Comparison of ENCODE assay signal across 14 mouse cellular contexts in the genomic region with DNA sequence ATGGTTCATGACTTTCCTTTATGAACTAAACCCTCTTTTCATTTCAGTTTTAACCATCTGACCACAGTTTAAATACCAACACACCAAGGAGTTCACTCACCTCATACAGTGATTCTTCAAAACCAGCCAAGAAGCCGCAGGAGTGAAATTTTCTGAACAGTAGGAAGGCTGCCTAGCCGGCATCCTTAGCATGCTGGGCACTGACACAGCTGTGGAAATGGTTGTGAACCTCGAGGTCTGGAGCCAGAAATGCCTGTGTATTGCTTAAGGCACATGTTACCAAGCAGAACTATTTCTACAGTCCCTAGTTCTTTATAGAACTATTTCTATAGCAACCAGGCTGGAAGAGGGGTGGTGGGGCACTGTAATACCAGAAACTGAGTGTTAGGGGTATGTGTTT.
DNase-seq lines count a peak whose midpoint lies in the region; ATAC-seq and TF ChIP-seq lines count a peak whose summit lies in the region.
"Had no signal": no experiment of that assay in that cellular context is flagged by ENCODE, and none has a peak within 500 bp of the region (broad histone marks: within the 10 kb centered on the region; RNA-seq: fewer than 3 reads in every experiment).

No protein-coding gene starts in this region.

- H3K4me2 ChIP-seq in forebrain, postnatal 0 days (ENCODE audit: low read depth): no peak overlapping the region
- no peak overlapping the region for H3K4me2 ChIP-seq in forebrain, embryonic 13.5 days
- H3K4me2 ChIP-seq in neural tube, embryonic 15.5 days: no peak overlapping the region
- H3K4me2 ChIP-seq: limb, embryonic 12.5 days had no signal

- no peaks in the 10 kb centered on the region for H3K27me3 ChIP-seq in forebrain, postnatal 0 days (ENCODE audit: insufficient read depth, low read length)
- peaks cover 69% of the 10 kb centered on the region for H3K27me3 ChIP-seq in forebrain, embryonic 13.5 days
- H3K27me3 ChIP-seq in neural tube, embryonic 15.5 days (replicated peaks): no peaks in the 10 kb centered on the region
- H3K27me3 ChIP-seq: limb, embryonic 12.5 days had no signal

- no peaks in the 10 kb centered on the region for H3K9me3 ChIP-seq in forebrain, postnatal 0 days (ENCODE audit: low read length)
- H3K9me3 ChIP-seq in forebrain, embryonic 13.5 days (replicated peaks): no peaks in the 10 kb centered on the region
- no peaks in the 10 kb centered on the region for H3K9me3 ChIP-seq in neural tube, embryonic 15.5 days (replicated peaks)
- H3K9me3 ChIP-seq: forebrain, embryonic 10.5 days; limb, embryonic 12.5 days had no signal

- ATAC-seq in forebrain, postnatal 0 days: peak; percentile 36
- ATAC-seq in forebrain, embryonic 13.5 days: no peak
- ATAC-seq in neural tube, embryonic 15.5 days (ENCODE audit: low FRiP score): peak; percentile 59

- intact Hi-C loops in left cerebral cortex, postnatal 4 days (cut with DNase I): no loop called here

- no peak for TF ChIP-seq CTCF in forebrain, postnatal 0 days (IDR thresholded peaks at IDR 0.05; ENCODE audit: low read depth)

- no peaks in the 10 kb centered on the region for H3K36me3 ChIP-seq in forebrain, postnatal 0 days (ENCODE audit: insufficient read depth)
- no peaks in the 10 kb centered on the region for H3K36me3 ChIP-seq in forebrain, embryonic 13.5 days (ENCODE audit: poor library complexity, severe bottlenecking)
- no peaks in the 10 kb centered on the region for H3K36me3 ChIP-seq in neural tube, embryonic 15.5 days
- H3K36me3 ChIP-seq: forebrain, embryonic 10.5 days; limb, embryonic 12.5 days had no signal

- WGBS in forebrain, postnatal 0 days: 48% methylated on average over 3 of the region's 3 CpGs
- 59% methylated on average over 3 of the region's 3 CpGs for WGBS in forebrain, embryonic 13.5 days
- 50% methylated on average over 3 of the region's 3 CpGs for WGBS in neural tube, embryonic 15.5 days

- H3K27ac ChIP-seq in forebrain, postnatal 0 days (ENCODE audit: low read depth, low read length): no peak overlapping the region
- H3K27ac ChIP-seq in forebrain, embryonic 13.5 days: no peak overlapping the region
- H3K27ac ChIP-seq in neural tube, embryonic 15.5 days (replicated peaks): 0 out of 2 replicates have a peak overlapping the region, but pooled peaks have one; percentile 4
- H3K27ac ChIP-seq: forebrain, embryonic 10.5 days; gastrocnemius, adult 2 months; limb, embryonic 12.5 days had no signal

- H3K4me3 ChIP-seq in forebrain, postnatal 0 days (ENCODE audit: low read depth, low read length): no peak overlapping the region
- H3K4me3 ChIP-seq in forebrain, embryonic 13.5 days: no peak overlapping the region
- no peak overlapping the region for H3K4me3 ChIP-seq in neural tube, embryonic 15.5 days (replicated peaks)
- H3K4me3 ChIP-seq: forebrain, embryonic 10.5 days; gastrocnemius, adult 2 months; limb, embryonic 12.5 days had no signal

- no peak overlapping the region for H3K9ac ChIP-seq in forebrain, postnatal 0 days
- no peak overlapping the region for H3K9ac ChIP-seq in forebrain, embryonic 13.5 days
- H3K9ac ChIP-seq in neural tube, embryonic 15.5 days (replicated peaks): no peak overlapping the region
- H3K9ac ChIP-seq: limb, embryonic 12.5 days had no signal

- no peaks in the 10 kb centered on the region for H3K4me1 ChIP-seq in forebrain, postnatal 0 days (ENCODE audit: insufficient read depth)
- peaks cover 11% of the 10 kb centered on the region for H3K4me1 ChIP-seq in forebrain, embryonic 13.5 days
- peaks cover 7% of the 10 kb centered on the region for H3K4me1 ChIP-seq in neural tube, embryonic 15.5 days

- DNase-seq in forebrain, postnatal 0 days: no peak
- peak; percentile 10 for DNase-seq in left cerebral cortex, postnatal 4 days
- DNase-seq in left cerebral cortex, adult 18-20 months (ENCODE audit: low spot score in 2 of 2): no peak
- DNase-seq in right cerebral cortex, postnatal 10 days (ENCODE audit: low spot score in 2 of 2): peak; percentile 34 to 48
- no peak for DNase-seq in right cerebral cortex, adult 2 months (ENCODE audit: low spot score in 2 of 2)
- no peak for DNase-seq in layer of hippocampus, postnatal 36 days
- DNase-seq: adrenal gland, postnatal 25 days; gastrocnemius, adult 2 months; right cerebral cortex, postnatal 25 days; thymus, adult 18-20 months had no signal

Comparison
In these comparisons a context has a peak if more than half of its experiments do, and no peak if none do; other contexts are left out.
1. DNase-seq: peak in left cerebral cortex, postnatal 4 days (single experiment) and right cerebral cortex, postnatal 10 days (2 of 2); none in forebrain, postnatal 0 days (single experiment), left cerebral cortex, adult 18-20 months (0 of 2), right cerebral cortex, adult 2 months (0 of 2) and layer of hippocampus, postnatal 36 days (0 of 2).